Mouse (Mus musculus) adrenal gland, postnatal 10 days (tissue): ENCODE data around the gene Myocos. TPM values are rescaled to one million over a fixed set of nuclear protein-coding genes. Genes with fewer than 3 reads are reported as not detected.

Source experiments
- DNase-seq: peaks from one replicate; pipeline ENCODE4 v3.0.0; 2021; ENCODE audit warnings: mixed read lengths
- microRNA-seq: library from miRNA; unstranded; fragments of <30 nt; microRNA quantifications from one replicate; pipeline ENCODE4 v1.2.0, GENCODE M21; 2021
- total RNA-seq, 2 experiments: library from RNA; stranded (reverse); gene quantifications; 2 replicates each; pipeline ENCODE4 v1.2.3; 2021

Gene Myocos
- total RNA-seq, 2 experiments from 2014 or later: not detected

DNA sequence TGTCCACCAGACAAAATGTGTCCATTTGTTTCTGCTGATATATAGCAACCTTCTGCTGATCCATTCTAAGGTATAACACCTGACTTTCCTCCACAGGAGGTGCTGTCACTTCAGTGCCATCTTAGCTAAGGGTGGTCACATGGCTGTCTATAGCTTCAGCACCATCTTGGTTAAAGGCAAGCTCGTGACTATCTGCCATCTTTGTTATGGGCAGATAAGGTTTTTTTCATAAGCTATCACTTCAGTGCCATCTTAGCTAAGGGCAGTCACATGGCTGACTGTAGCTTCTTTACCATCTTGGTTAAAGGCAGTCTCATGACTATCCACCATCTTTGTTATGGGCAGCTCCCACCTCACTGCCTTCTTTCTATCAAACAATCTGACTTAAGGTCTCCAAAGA, 42.5 kb downstream of the Myocos start:
- DNase-seq: no peak

DNA sequence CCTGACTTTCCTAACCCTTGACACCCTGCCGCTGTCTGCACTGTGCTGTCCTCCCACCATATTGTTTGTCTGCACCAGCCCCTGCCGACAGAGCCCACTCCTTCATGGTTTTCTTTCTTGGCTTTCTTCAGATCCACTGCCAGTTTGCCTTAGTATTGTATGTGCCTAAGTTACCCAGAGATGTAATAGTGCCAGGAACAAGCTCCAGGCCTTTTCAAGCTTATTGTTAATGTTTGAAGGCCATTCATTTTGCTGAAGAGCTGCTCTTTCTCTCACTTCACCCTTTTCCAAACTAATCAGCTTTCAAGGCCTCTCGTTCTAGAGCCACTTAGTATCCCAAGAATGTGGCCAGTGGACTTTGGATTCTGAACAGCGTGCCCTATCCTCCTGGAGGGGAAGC, 46.8 kb downstream of the Myocos start:
- DNase-seq: no peak

- DNase-seq: peak; percentile 13
Observed at GRCm38 (mm10) chr1:162609633-162610250, 48.3 kb downstream of the Myocos start.

DNA sequence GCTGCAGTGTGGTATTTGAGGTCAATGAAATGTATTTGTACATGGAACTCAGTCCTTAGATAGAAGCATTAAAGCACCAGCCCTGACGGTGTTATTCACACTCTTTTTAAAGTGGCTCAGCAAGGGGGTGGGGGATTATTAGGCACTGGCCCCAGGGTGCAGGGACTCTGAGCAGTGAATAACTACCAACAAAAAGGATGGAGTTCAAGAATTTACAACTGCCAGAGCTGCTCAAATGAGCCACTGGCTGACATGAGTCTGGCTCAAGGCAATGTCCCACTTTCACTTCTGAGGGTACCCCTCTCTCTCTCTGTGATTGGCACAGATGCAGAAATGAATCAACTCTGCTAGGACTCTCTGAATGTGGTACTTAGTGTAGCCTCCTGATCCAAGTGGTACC, 49.9 kb downstream of the Myocos start:
- no peak for DNase-seq

- DNase-seq: no peak
Observed at GRCm38 (mm10) chr1:162601288-162601687, 56.7 kb downstream of the Myocos start.

DNA sequence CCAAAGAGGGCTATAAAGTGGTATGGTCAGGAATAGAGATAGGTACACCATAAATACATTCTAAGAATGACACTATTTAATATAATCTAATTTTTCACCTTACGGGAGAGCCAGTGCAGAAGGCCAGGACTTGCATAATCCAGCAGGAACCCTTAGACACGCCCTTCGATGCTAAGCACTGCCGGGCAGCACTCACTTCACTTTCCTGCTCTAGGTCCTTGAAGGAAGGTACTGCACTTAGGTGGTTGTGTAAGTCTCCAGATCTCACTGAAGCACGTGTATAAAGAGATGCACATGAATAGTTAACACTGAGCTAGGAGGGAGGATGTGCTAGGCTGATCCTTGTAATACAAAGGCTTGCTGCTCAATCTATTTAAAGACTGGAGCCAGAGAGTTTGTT, 58.4 kb downstream of the Myocos start:
- DNase-seq: no peak

DNA sequence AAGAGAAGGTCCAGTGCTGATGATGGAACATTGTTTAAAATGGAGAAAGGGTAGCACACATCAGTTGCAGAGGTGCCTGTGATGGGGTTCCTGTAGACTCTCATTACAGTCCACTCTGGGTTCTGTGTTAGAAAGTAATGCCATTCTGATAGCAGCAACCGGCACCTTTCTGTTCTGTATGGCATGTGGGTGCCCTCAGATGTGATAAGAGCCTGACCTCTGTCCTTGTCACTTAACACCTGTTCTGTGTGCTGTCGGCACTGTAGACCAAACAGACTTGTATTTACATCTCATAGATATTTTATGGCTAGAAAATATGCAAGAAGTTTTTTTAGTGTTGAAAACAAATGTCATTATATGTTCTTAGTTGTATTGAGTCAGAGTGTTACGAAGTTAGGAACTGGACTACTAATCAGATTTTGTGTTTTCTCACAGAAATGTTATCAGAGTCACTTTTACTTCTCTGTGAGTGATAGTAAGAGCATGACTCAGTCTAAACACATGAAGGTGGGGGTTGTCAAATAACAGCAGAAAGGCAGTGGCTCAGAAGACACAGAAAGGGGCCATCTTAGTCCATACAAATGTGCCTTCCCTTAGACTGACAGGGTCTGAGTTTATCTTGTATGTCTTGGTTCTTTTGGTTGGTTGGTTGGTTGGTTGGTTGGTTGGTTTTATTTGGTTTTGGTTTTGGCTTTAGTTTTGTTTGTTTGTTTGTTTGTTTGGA, 60.5 kb downstream of the Myocos start:
- DNase-seq: no peak

Small RNA genes within 50 kb of the gene (microRNA-seq; reads per million reads assigned to microRNA genes)
- not detected for gene Gm27616

Other genes starting within 250 kb of the Myocos start
- gene Dnm3, start 180.2 kb downstream of the Myocos start, total RNA-seq: 10 to 100 TPM in 1 of 2 experiments, 1 to 10 TPM in 1; 7.5 to 10.3 TPM
- gene Mettl13, start 109.7 kb downstream of the Myocos start, total RNA-seq: 10 to 100 TPM; 13.1 to 13.5 TPM
- 10 to 100 TPM; 28.2 to 36.7 TPM for gene Vamp4, start 87.7 kb downstream of the Myocos start, total RNA-seq
- gene Myoc, start 19.1 kb downstream of the Myocos start, total RNA-seq: 1 to 10 TPM in 1 of 2 experiments, under 1 TPM in 1; 0.69 to 1.5 TPM
- gene Prrc2c, start 82.3 kb upstream of the Myocos start, total RNA-seq: 100 to 1,000 TPM; 121 to 153 TPM
- 1 to 10 TPM; 2.2 to 4.0 TPM for gene Fmo4, start 155.8 kb upstream of the Myocos start, total RNA-seq
- gene Fmo1, start 208.4 kb upstream of the Myocos start, total RNA-seq: 100 to 1,000 TPM; 192 to 215 TPM
- gene Fmo2, start 240.5 kb upstream of the Myocos start, total RNA-seq: 10 to 100 TPM; 24.5 to 45.3 TPM